Mouse (Mus musculus): ENCODE measurements at regions not wholly inside any gene's neighbourhood (a gene's known extent, or its start where the extent isn't known, plus 50 kb on each side); places are given as distances from the start of the nearest gene placed in this dataset.

- H3K4me3 ChIP-seq (replicated peaks): no peak overlapping the region
- 32% methylated on average over 2 of the region's 2 CpGs for WGBS
- no peaks in the 10 kb centered on the region for H3K9me3 ChIP-seq (replicated peaks)
- no peaks in the 10 kb centered on the region for H3K27me3 ChIP-seq
- no peaks in the 10 kb centered on the region for H3K4me1 ChIP-seq
- H3K4me2 ChIP-seq: no peak overlapping the region
- H3K36me3 ChIP-seq: no peaks in the 10 kb centered on the region
- H3K27ac ChIP-seq: no peak overlapping the region
- H3K9ac ChIP-seq: no peak overlapping the region
- ATAC-seq (replicated peaks; ENCODE audit: low FRiP score): no peak
Observed at GRCm38 (mm10) chr10:6053207-6053606, 131.0 kb upstream of the Rgs17 start.

GRCm38 (mm10) chr10:6043358-6043757, 121.2 kb upstream of the Rgs17 start:
- H3K9me3 ChIP-seq (replicated peaks): no peaks in the 10 kb centered on the region
- H3K4me2 ChIP-seq: no peak overlapping the region
- H3K4me1 ChIP-seq: no peaks in the 10 kb centered on the region
- no peak overlapping the region for H3K9ac ChIP-seq
- no peaks in the 10 kb centered on the region for H3K27me3 ChIP-seq
- ATAC-seq (replicated peaks; ENCODE audit: low FRiP score): no peak
- no peak overlapping the region for H3K27ac ChIP-seq
- H3K4me3 ChIP-seq (replicated peaks): no peak overlapping the region
- 70% methylated on average over 5 of the region's 5 CpGs for WGBS
- no peaks in the 10 kb centered on the region for H3K36me3 ChIP-seq

GRCm38 (mm10) chr10:6039771-6040170, 117.6 kb upstream of the Rgs17 start:
- Histone ChIP-seq H3K27me3 (no peaks in the 10 kb centered on the region), H3K27ac (no peak overlapping the region), H3K4me3 (replicated peaks) (no peak overlapping the region), H3K4me2 (no peak overlapping the region), H3K36me3 (no peaks in the 10 kb centered on the region), H3K9ac (no peak overlapping the region), H3K9me3 (replicated peaks) (no peaks in the 10 kb centered on the region), H3K4me1 (no peaks in the 10 kb centered on the region)
- WGBS: 62% methylated on average over 4 of the region's 4 CpGs
- no peak for ATAC-seq (replicated peaks; ENCODE audit: low FRiP score)

GRCm38 (mm10) chr10:6035792-6036487, 113.7 kb upstream of the Rgs17 start:
- peak overlapping the region; percentile 21; the same call in 1 of the 2 replicates for H3K4me3 ChIP-seq (replicated peaks)
- H3K4me1 ChIP-seq: no peaks in the 10 kb centered on the region
- H3K4me2 ChIP-seq: peak overlapping the region; percentile 43
- ATAC-seq (replicated peaks; ENCODE audit: low FRiP score): peak; percentile 85; the same call in 1 of the 2 replicates
- H3K9me3 ChIP-seq (replicated peaks): no peaks in the 10 kb centered on the region
- 16% methylated on average over 25 of the region's 25 CpGs for WGBS
- no peaks in the 10 kb centered on the region for H3K27me3 ChIP-seq
- H3K36me3 ChIP-seq: no peaks in the 10 kb centered on the region
- H3K9ac ChIP-seq: no peak overlapping the region
- H3K27ac ChIP-seq: no peak overlapping the region

DNA sequence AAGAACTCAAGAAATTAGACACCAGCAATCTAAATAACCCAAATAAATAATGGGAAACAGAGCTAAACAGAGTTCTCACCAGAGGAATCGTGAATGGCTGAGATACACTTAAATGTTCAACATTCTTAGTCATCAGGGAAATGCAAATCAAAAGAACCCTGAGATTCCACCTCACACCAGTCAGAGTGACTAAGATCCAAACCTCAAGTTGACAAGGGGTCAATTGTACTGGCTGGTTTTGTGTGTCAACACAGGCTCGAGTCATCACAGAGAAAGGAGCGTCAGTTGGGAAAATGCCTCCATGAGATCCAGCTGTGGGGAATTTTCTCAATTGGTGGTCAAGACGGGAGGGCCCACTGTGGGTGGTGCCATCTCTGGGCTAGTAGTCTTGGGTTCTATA, 110.3 kb upstream of the Rgs17 start:
- no peaks in the 10 kb centered on the region for H3K4me1 ChIP-seq
- no peak overlapping the region for H3K4me3 ChIP-seq (replicated peaks)
- no peaks in the 10 kb centered on the region for H3K27me3 ChIP-seq
- H3K9ac ChIP-seq: no peak overlapping the region
- H3K4me2 ChIP-seq: no peak overlapping the region
- H3K27ac ChIP-seq: no peak overlapping the region
- ATAC-seq (replicated peaks; ENCODE audit: low FRiP score): no peak
- H3K36me3 ChIP-seq: no peaks in the 10 kb centered on the region
- no peaks in the 10 kb centered on the region for H3K9me3 ChIP-seq (replicated peaks)
- WGBS: 77% methylated on average over 4 of the region's 4 CpGs

DNA sequence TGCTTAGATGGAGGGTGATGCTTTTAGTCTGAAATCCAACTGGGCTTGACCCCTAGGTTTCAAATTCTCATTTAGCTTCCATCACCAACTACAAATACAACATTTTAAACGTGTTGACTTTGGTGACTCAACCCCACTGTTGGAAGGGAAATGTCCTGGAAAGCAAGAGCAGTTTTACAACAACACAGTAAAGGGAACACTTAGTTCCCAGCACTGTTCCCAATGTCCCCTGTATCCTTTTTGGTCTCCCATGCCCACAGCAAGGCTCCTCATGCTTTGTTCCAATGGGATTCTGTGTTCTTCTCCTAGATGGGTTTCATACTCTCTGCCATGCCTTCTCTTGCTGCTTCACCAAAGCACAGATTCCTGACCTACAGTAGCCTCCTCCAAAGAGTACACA, 105.4 kb upstream of the Rgs17 start:
- ATAC-seq (replicated peaks; ENCODE audit: low FRiP score): no peak
- H3K9me3 ChIP-seq (replicated peaks): no peaks in the 10 kb centered on the region
- H3K27me3 ChIP-seq: no peaks in the 10 kb centered on the region
- H3K4me1 ChIP-seq: no peaks in the 10 kb centered on the region
- H3K9ac ChIP-seq: no peak overlapping the region
- no peak overlapping the region for H3K4me3 ChIP-seq (replicated peaks)
- no peak overlapping the region for H3K4me2 ChIP-seq
- H3K36me3 ChIP-seq: no peaks in the 10 kb centered on the region
- no peak overlapping the region for H3K27ac ChIP-seq
- WGBS: 65% methylated on average over 1 of the region's 1 CpGs

- 37% methylated on average over 5 of the region's 5 CpGs for WGBS
- Histone ChIP-seq H3K27me3 (no peaks in the 10 kb centered on the region), H3K4me3 (replicated peaks) (no peak overlapping the region), H3K9me3 (replicated peaks) (no peaks in the 10 kb centered on the region), H3K27ac (no peak overlapping the region), H3K4me1 (no peaks in the 10 kb centered on the region), H3K9ac (no peak overlapping the region), H3K4me2 (no peak overlapping the region), H3K36me3 (no peaks in the 10 kb centered on the region)
- ATAC-seq (replicated peaks; ENCODE audit: low FRiP score): no peak
Observed at GRCm38 (mm10) chr10:6026317-6026716, 104.1 kb upstream of the Rgs17 start.

DNA sequence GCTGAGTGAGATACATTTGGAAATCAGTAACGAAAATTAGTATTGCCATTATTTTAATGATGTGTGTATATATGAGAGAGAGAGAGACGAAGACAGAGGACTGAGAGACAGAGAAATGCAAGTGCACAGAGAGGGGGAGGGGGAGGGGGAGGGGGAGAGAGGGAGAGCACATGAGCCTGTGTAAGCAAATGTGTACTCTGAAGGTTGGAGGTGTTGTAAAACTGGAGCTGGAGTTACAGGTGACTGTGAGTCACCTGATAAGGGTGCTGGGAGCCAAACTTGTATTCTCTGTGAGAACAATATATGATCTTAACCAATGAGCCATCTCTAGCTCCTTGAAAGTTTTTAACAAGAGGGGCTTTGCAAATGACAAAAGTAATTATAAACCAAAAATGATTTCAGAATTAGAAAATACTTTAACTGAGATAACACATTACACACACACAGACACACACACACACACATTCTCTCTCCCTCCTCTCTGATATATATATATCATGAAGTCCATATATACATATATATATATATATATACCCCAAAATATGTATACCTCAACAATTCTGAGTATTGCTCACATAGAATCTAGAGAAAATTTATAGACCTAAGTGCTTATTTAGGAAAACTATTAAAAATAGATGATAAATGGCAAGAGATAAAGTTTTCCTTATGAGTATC, 100.5 kb upstream of the Rgs17 start:
- Histone ChIP-seq H3K9ac (no peak overlapping the region), H3K27ac (no peak overlapping the region), H3K4me1 (no peaks in the 10 kb centered on the region), H3K27me3 (no peaks in the 10 kb centered on the region), H3K36me3 (no peaks in the 10 kb centered on the region), H3K4me2 (no peak overlapping the region), H3K4me3 (replicated peaks) (no peak overlapping the region), H3K9me3 (replicated peaks) (no peaks in the 10 kb centered on the region)
- 77% methylated on average over 2 of the region's 2 CpGs for WGBS
- no peak for ATAC-seq (replicated peaks; ENCODE audit: low FRiP score)

GRCm38 (mm10) chr10:6020944-6021684, 98.9 kb upstream of the Rgs17 start:
- no peak overlapping the region for H3K27ac ChIP-seq
- WGBS: 51% methylated on average over 9 of the region's 9 CpGs
- ATAC-seq (replicated peaks; ENCODE audit: low FRiP score): no peak
- no peaks in the 10 kb centered on the region for H3K4me1 ChIP-seq
- no peak overlapping the region for H3K4me2 ChIP-seq
- H3K9ac ChIP-seq: no peak overlapping the region
- no peak overlapping the region for H3K4me3 ChIP-seq (replicated peaks)
- no peaks in the 10 kb centered on the region for H3K36me3 ChIP-seq
- H3K9me3 ChIP-seq (replicated peaks): no peaks in the 10 kb centered on the region
- H3K27me3 ChIP-seq: no peaks in the 10 kb centered on the region

DNA sequence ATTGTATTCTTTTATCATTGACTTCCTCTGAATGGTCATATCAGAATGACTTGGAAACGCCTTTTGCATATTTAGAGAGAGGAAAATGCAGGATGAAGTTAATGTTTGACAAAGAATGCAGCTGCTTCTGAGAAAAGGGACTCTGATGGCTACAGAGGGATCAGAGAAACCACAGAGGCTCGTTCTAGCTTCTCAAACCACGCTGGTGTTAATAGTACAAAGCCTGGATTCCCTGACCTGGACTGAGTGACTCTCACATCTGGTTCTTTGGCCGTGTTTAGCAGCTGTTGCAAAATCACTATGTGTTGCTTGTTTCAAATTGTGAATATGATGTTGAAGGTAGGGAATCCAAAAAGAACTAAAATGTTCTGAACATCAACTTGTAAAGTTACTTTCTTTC, 91.5 kb upstream of the Rgs17 start:
- ATAC-seq (replicated peaks; ENCODE audit: low FRiP score): no peak
- no peak overlapping the region for H3K9ac ChIP-seq
- H3K36me3 ChIP-seq: no peaks in the 10 kb centered on the region
- no peak overlapping the region for H3K27ac ChIP-seq
- H3K27me3 ChIP-seq: no peaks in the 10 kb centered on the region
- H3K4me2 ChIP-seq: no peak overlapping the region
- no peak overlapping the region for H3K4me3 ChIP-seq (replicated peaks)
- H3K9me3 ChIP-seq (replicated peaks): no peaks in the 10 kb centered on the region
- 62% methylated on average over 4 of the region's 4 CpGs for WGBS
- H3K4me1 ChIP-seq: peaks cover 4% of the 10 kb centered on the region; the same call in 1 of the 2 replicates

DNA sequence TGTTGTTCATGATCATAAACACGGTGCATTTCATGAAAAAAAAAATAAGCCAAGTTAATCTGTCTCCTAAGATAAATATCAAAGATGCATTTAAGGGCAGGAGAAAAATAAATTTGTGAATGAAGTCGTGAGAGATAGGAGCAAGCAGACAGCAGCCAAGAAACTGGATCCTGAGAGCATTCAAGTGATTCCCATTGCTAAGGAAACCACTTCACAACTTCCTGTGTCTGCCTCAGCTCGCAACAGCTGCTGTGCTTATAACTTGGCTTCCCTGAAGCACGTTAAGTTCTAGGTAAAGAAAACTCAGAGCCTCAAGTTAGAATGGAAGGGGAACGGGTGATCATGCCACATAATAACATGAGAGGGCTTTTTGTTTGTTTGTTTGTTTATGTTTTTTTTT, 89.3 kb upstream of the Rgs17 start:
- Histone ChIP-seq H3K27me3 (no peaks in the 10 kb centered on the region), H3K4me3 (replicated peaks) (no peak overlapping the region), H3K9ac (no peak overlapping the region), H3K36me3 (no peaks in the 10 kb centered on the region), H3K9me3 (replicated peaks) (no peaks in the 10 kb centered on the region), H3K27ac (no peak overlapping the region), H3K4me1 (peaks cover 4% of the 10 kb centered on the region; the same call in 1 of the 2 replicates), H3K4me2 (no peak overlapping the region)
- no peak for ATAC-seq (replicated peaks; ENCODE audit: low FRiP score)
- WGBS: 41% methylated on average over 5 of the region's 5 CpGs

GRCm38 (mm10) chr10:6011029-6011428, 88.8 kb upstream of the Rgs17 start:
- Histone ChIP-seq H3K4me3 (replicated peaks) (no peak overlapping the region), H3K27ac (no peak overlapping the region), H3K36me3 (no peaks in the 10 kb centered on the region), H3K27me3 (no peaks in the 10 kb centered on the region), H3K4me1 (peaks cover 4% of the 10 kb centered on the region; the same call in 1 of the 2 replicates), H3K9me3 (replicated peaks) (no peaks in the 10 kb centered on the region), H3K9ac (no peak overlapping the region), H3K4me2 (no peak overlapping the region)
- ATAC-seq (replicated peaks; ENCODE audit: low FRiP score): no peak; the same call in 1 of the 2 replicates
- WGBS: 40% methylated on average over 5 of the region's 5 CpGs

Measured in kidney, embryonic 15.5 days (tissue).